ENCODE assay signal across 18 mouse cellular contexts in the genomic region with DNA sequence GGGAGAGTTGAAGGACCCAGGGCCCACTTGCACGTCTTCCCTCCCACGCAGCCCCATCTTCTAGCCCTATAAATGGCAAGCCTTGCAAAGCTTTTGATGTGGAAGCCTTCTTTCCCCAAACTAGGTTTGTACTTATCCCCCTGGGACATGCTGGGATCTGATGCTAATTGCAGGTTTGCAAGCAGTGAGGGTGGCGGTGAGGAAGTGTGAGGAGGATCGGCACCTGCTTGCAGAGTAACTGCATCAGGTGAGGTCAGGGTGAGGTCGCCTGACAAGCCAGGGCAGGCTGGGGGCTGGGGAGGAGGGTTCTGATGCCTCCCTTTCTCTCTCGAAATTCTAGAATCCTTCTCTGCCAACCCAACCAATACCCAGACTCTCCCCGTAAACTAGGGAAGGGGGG. TPM values are rescaled to one million over a fixed set of nuclear protein-coding genes. Genes with fewer than 3 reads are reported as not detected.
"Had no signal": no experiment of that assay in that cellular context is flagged by ENCODE, and none has a peak within 500 bp of the region (broad histone marks: within the 10 kb centered on the region; RNA-seq: fewer than 3 reads in every experiment).

No protein-coding gene starts in this region.

- H3K36me3 ChIP-seq: limb, embryonic 15.5 days; midbrain, embryonic 10.5 days; midbrain, embryonic 13.5 days had no signal

- H3K9ac ChIP-seq: limb, embryonic 15.5 days; liver, embryonic 14.5 days; liver, postnatal 0 days; lung, embryonic 14.5 days; midbrain, embryonic 13.5 days had no signal

- ATAC-seq: liver, postnatal 0 days; lung, postnatal 0 days; midbrain, embryonic 13.5 days had no signal

- H3K27me3 ChIP-seq: midbrain, embryonic 13.5 days had no signal

- H3K4me1 ChIP-seq: midbrain, embryonic 10.5 days; midbrain, embryonic 13.5 days had no signal

- H3K27ac ChIP-seq: kidney, postnatal 0 days; layer of hippocampus, adult 2 months; limb, embryonic 15.5 days; liver, embryonic 14.5 days; midbrain, embryonic 10.5 days; midbrain, embryonic 13.5 days had no signal

- DNase-seq: kidney, adult 2 months; layer of hippocampus, adult 9-11 months; liver, postnatal 0 days; lung, embryonic 14.5 days; lung, postnatal 36 days; thymus, adult 18-20 months; thymus, postnatal 36 days had no signal

- H3K4me3 ChIP-seq: layer of hippocampus, adult 2 months; limb, embryonic 15.5 days; megakaryocyte, embryonic 14.5 days; midbrain, embryonic 10.5 days; midbrain, embryonic 13.5 days had no signal

- H3K9me3 ChIP-seq: limb, embryonic 15.5 days had no signal

- H3K4me2 ChIP-seq: limb, embryonic 15.5 days; liver, embryonic 11.5 days; lung, embryonic 14.5 days; midbrain, embryonic 13.5 days had no signal

RNA-seq across cellular contexts. Expression of gene Gpr132, which starts 17.4 kb away (rescaled TPM):
- polyA plus RNA-seq: midbrain, embryonic 10.5 days; midbrain, embryonic 13.5 days; neural tube, embryonic 11.5 days; neural tube, embryonic 14.5 days had no signal
